Mouse (Mus musculus) embryonic facial prominence, embryonic 13.5 days (tissue): Measurements from ENCODE around the gene Acbd4. TPM values are rescaled to one million over a fixed set of nuclear protein-coding genes. Genes with fewer than 3 reads are reported as not detected.

Experiments used
- ATAC-seq: fragments of 200-750 bp; cut with Nextera tagmentation; 2 replicates; pipeline ENCODE4 v1.8.0; 2017; ENCODE audit warnings: low read depth; ENCODE audit not compliant: insufficient number of reproducible peaks, insufficient read depth, low FRiP score, low TSS enrichment
- H3K27ac ChIP-seq: fragments of 300-500 bp; sonication (generic); 2 replicates; pipeline ENCODE4 v1.5.1; 2015; ENCODE audit warnings: moderate library complexity, mild to moderate bottlenecking, inconsistent platforms
- H3K27me3 ChIP-seq: fragments of 300-500 bp; sonication (generic); 2 replicates; pipeline ENCODE4 v1.6.1; 2015; ENCODE audit warnings: mild to moderate bottlenecking, inconsistent platforms
- H3K36me3 ChIP-seq: fragments of 300-500 bp; sonication (generic); 2 replicates; pipeline ENCODE4 v1.6.1; 2015; ENCODE audit warnings: mild to moderate bottlenecking, inconsistent platforms
- H3K4me1 ChIP-seq: fragments of 300-500 bp; sonication (generic); 2 replicates; pipeline ENCODE4 v1.6.1; 2015; ENCODE audit warnings: inconsistent platforms
- H3K4me2 ChIP-seq: fragments of 300-500 bp; sonication (generic); 2 replicates; pipeline ENCODE4 v1.6.1; 2015; ENCODE audit warnings: moderate library complexity, mild to moderate bottlenecking, inconsistent platforms
- H3K4me3 ChIP-seq: fragments of 300-500 bp; sonication (generic); 2 replicates; pipeline ENCODE4 v1.5.1; 2015; ENCODE audit warnings: mild to moderate bottlenecking, inconsistent platforms
- H3K9ac ChIP-seq: fragments of 300-500 bp; sonication (generic); 2 replicates; pipeline ENCODE4 v1.6.1; 2015; ENCODE audit warnings: mild to moderate bottlenecking, inconsistent platforms
- H3K9me3 ChIP-seq: fragments of 300-500 bp; sonication (generic); 2 replicates; pipeline ENCODE4 v1.6.1; 2016; ENCODE audit warnings: inconsistent platforms
- WGBS: fragments of 180-500 bp; shearing (Covaris S2); methylation state at CpG from one replicate; pipeline ENCODE4 v1.1.7; 2015; ENCODE audit warnings: mixed read lengths; 5-methylcytosine and 5-hydroxymethylcytosine counted together
- polyA plus RNA-seq: library from polyadenylated mRNA; unstranded; fragments of >200 nt; fragmentation: Nextera tagmentation; extraction: Ambion mirVana; gene quantifications from 2 replicates; pipeline ENCODE4 v1.2.1, GENCODE M21; 2015

Gene Acbd4
- polyA plus RNA-seq, 1 experiment from 2014 or later: 17.4 TPM

DNA sequence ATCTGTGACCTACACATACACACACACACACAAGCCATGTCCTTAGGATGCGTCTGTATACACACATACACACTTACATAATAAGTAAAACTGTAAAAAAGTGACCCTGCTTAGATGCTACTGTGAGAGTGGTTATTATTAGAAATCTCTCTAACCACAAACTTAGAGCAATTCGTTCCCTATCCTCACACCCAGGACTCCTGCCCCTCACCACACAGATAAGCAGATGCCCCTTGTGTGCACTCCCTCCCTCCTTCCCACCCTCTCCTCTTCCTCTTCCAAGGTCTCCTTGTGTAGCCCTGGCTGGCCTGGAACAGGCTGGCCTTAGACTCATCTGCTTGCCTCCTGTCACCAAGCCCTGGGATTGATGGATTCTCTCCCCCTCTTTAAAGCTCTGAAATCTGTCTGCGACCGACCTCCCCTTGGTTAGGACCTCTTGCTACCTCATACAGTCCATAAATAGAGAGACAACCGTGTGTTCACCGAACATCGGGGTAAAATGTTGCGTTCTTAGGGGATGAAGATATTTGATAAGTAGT lies 34.6 kb downstream of the Acbd4 start:
- H3K4me2 ChIP-seq: no peak overlapping the region
- WGBS: 88% methylated on average over 8 of the region's 8 CpGs
- no peaks in the 10 kb centered on the region for H3K27me3 ChIP-seq
- no peaks in the 10 kb centered on the region for H3K9me3 ChIP-seq
- no peak overlapping the region for H3K4me3 ChIP-seq
- H3K27ac ChIP-seq: no peak overlapping the region
- peaks cover 21% of the 10 kb centered on the region for H3K36me3 ChIP-seq
- ATAC-seq: no peak
- H3K4me1 ChIP-seq: peaks cover 34% of the 10 kb centered on the region
- no peak overlapping the region for H3K9ac ChIP-seq

DNA sequence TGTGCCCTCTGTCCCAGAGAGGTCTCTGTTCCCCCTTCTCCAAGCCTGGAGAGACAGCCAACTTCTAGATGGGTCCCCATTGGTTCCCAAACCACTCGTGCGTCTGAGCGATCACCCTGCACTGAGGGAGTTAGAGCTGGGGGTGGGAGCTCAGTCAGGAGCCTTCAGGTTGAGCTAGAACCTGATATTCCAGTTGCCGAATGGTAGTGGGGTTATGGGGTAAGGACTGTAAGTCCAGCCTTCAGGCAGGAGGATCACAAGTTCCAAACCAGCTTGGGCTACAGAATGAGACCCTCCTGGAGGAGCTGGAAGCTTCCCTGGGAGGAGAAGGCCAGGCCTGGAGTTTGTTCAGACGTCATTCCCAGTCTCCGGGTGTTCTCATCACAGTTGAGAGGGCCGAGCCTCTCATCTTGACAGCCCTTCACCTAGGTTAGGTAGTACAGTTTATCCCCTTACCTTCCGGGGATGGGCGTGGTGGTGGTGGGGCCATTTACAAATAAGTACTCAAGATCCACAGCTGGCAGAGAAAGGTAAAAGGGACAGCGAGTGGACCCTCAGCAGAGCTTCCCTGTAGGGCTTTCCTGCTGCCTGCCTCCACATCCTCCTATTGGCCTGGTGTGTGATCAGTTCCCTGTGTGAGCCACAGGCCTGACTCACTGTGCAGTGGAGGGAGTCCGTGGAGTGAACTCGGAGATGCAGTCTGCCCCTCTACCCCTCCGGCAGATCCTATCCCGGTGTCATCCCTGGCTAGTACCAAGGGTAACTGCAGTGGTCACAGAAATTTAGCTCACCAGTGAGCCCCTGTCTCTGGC lies 38.7 kb downstream of the Acbd4 start:
- no peak for ATAC-seq
- H3K4me2 ChIP-seq: no peak overlapping the region
- no peaks in the 10 kb centered on the region for H3K9me3 ChIP-seq
- H3K27me3 ChIP-seq: no peaks in the 10 kb centered on the region
- H3K9ac ChIP-seq: no peak overlapping the region
- peaks cover 45% of the 10 kb centered on the region for H3K4me1 ChIP-seq
- 72% methylated on average over 14 of the region's 14 CpGs for WGBS
- H3K4me3 ChIP-seq: no peak overlapping the region
- peaks cover 21% of the 10 kb centered on the region for H3K36me3 ChIP-seq
- H3K27ac ChIP-seq: peak overlapping the region; percentile 91

DNA sequence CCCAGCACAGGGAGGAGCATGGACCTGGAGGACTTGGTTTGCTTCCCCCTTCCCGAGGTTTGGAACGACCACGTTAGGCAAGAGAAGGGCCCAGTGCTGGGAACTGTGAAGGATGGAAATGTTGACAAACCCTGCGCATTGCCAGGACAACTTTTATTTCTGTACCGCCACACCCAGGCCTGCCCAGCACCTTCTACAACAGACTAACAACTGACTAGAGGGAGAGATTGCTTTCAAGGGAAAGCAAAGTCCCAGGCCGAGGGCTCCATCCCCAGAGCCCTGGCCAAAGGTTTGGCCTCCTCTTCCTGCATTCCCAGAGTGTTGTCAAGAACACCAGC lies 39.2 kb downstream of the Acbd4 start:
- H3K4me2 ChIP-seq: no peak overlapping the region
- H3K9ac ChIP-seq: peak overlapping the region; percentile 36; the same call in 1 of the 2 replicates
- no peak for ATAC-seq
- no peaks in the 10 kb centered on the region for H3K9me3 ChIP-seq
- 43% methylated on average over 6 of the region's 6 CpGs for WGBS
- H3K36me3 ChIP-seq: peaks cover 21% of the 10 kb centered on the region
- H3K4me3 ChIP-seq: no peak overlapping the region
- H3K27me3 ChIP-seq: no peaks in the 10 kb centered on the region
- H3K27ac ChIP-seq: peak overlapping the region; percentile 91
- H3K4me1 ChIP-seq: peaks cover 42% of the 10 kb centered on the region

DNA sequence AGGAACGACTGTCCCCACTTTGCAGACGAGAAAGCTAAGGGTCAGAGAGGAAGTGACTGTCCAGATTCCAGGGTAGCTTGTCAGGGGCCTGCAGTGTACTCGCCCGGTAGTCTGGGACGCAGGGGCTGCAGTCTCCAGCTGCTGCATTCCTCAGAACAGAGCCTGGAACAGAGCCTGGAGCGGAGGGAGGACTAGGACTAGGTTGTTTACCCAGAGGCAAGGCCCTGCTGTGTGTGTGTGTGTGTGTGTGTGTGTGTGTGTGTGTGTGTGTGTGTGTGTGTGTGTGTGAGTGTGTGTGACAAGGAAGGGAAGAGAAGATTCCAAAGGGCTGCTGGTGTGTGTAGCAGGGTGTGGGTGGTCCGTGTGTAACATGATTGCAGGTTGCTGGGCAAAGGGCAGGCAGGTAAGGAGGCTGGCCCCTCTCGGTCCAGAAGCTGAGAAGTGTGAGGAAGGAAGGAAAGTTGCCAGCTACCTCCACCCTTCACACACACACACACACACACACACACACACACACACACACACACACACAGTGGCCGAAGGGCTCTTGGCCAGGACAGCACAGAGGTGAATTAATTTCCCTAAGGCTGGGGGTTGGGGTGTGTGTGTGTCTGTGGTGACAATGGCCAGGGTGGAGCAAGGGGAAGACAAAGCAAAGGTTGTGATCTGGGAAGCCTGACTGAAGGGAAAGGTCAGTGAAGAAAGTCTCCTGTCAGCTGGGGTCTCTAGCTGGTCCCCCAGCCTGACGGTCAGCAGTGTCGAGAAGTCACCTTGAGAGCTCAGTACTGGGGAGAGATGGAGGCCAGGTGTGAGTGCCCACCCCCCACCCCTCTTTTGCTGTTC lies 39.8 kb downstream of the Acbd4 start:
- ATAC-seq: no peak
- Histone ChIP-seq H3K4me1 (peaks cover 39% of the 10 kb centered on the region), H3K9ac (peak overlapping the region; percentile 36; the same call in 1 of the 2 replicates), H3K27ac (peak overlapping the region; percentile 91), H3K4me2 (0 out of 2 replicates have a peak overlapping the region, but pooled peaks have one; percentile 57), H3K9me3 (no peaks in the 10 kb centered on the region), H3K4me3 (no peak overlapping the region), H3K27me3 (no peaks in the 10 kb centered on the region), H3K36me3 (peaks cover 21% of the 10 kb centered on the region)
- WGBS: 21% methylated on average over 11 of the region's 11 CpGs

DNA sequence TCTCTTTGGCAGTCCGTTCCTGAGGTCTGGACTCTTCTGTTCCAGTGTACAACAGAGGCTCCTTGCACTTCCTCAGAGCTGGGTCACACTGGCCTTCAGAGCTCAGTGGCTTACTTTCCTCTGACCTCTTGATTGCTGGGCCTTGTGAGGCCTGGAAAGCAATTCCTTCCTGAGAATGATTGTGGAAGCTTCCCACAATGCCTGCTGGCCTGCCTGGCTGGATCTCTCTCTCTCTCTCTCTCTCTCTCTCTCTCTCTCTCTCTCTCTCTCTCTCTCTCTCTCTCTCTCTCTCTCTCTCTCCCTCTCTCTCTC lies 40.4 kb downstream of the Acbd4 start:
- Histone ChIP-seq H3K27ac (peak overlapping the region; percentile 91), H3K27me3 (no peaks in the 10 kb centered on the region), H3K4me3 (no peak overlapping the region), H3K4me2 (peak overlapping the region; percentile 57; the same call in 1 of the 2 replicates), H3K4me1 (peaks cover 38% of the 10 kb centered on the region), H3K9ac (peak overlapping the region; percentile 12; the same call in 1 of the 2 replicates), H3K36me3 (peaks cover 21% of the 10 kb centered on the region), H3K9me3 (no peaks in the 10 kb centered on the region)
- ATAC-seq: no peak
- 35% methylated on average over 1 of the region's 1 CpGs for WGBS

DNA sequence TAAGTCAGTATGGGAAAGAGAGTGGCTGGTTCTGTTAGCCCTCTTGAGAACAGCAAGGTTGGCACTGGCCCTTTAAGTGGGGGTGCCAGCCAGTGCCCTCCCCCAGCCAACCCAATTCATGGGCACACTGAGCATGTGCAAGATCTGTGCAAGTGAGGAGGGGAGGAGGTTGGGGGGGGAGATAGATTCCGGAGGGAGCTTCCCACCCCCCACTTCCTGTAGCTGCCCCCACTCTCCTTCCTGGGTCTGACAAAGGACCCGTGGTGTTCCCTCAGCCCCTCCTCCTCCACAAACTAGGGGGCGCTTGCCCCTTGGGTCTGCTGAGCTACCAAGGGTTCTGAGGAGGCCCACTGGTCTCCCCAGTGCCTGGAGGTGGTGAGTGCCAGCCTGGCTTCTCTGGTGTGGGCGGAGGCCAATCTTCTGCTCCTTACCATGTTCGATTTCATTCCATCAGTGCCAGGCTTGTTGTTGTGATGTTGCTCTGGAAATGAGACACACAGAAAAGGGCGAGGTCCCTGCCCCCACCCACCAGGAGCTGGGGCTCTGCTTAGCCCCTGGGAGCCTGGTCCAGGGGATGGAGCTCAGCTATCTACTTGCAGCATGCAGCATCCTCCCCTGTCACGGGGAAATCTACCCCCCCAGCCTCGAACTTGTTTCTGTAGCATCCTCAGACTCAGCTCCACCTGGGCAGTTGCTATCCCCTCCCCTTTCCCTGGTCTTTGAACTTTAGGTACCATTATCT lies 41.1 kb downstream of the Acbd4 start:
- H3K4me2 ChIP-seq: peak overlapping the region; percentile 57

DNA sequence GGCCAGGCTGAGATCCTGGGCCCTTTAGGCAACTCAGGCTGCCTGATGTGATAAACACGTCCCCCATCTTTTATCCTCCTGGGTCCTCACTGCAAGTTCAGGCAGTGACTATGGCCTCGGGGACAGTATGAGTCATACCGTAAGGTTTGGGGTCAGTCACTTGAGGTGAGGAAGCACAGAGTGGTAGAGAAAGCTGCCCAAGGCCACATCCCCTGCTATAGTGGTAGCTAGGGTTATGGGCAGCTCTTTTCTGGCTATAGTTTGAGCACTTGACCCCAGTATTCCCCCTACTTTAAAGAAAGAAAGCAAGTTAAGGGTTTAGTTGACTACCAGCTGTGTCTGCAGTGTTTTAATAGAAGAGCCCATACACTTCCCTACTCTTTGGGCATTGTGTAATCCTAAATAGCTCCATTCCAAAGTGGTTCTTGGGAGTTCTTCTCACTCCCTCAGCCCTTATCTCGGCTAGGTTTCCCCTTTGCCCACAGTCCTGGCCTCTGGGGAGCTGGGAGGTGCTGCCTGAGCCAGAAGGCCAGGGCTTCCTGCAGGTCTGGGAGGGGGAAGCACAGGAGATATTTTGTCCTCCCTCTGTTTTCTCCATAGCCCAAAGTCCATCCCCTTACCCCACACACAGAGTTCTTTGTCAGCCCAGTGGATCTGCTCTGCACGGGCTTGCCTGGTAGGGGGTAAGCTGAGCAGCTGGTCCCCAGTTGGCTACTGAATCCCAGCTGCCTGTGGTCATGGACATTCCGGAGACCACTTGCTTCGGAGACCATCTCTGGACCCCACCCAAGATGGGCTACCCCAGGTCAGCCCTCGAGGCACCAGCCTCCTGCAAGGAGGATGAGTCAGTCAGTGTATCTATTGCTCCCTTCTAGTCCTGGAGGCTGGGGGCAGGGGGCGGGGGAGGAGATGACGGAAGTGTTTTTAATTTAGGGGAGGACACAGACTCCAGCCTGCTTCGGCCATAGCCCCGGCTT lies 43.1 kb downstream of the Acbd4 start:
- Histone ChIP-seq H3K27ac (peak overlapping the region; percentile 34; the same call in 1 of the 2 replicates), H3K4me1 (peaks cover 38% of the 10 kb centered on the region)
- ATAC-seq: no peak

More for the DNA sequence above, 41.1 kb downstream of the Acbd4 start:
- Histone ChIP-seq H3K4me3 (peak overlapping the region; percentile 35), H3K4me1 (peaks cover 38% of the 10 kb centered on the region), H3K36me3 (peaks cover 21% of the 10 kb centered on the region), H3K27ac (peak overlapping the region; percentile 91), H3K9ac (peak overlapping the region; percentile 66), H3K9me3 (no peaks in the 10 kb centered on the region), H3K27me3 (no peaks in the 10 kb centered on the region)
- 15% methylated on average over 8 of the region's 8 CpGs for WGBS
- peak; percentile 80 for ATAC-seq

DNA sequence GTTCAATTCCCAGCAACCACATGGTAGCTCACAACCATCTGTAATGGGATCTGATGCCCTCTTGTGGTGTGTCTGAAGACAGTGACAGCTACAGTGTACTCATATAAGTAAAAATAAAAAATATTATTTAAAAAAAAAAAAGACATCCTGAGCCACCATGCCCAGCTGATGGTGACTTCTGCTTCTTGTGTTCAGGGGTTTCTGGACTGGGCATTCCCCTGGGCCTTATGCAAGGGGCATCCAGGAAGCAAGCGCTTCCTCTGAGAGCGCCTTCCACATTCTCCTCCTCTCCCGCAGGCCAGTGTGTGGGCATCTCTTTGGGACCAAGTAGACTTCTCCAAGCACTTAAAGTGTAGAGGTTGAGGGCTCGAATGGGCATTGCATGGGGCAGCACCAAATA lies 44.9 kb downstream of the Acbd4 start:
- no peaks in the 10 kb centered on the region for H3K36me3 ChIP-seq
- ATAC-seq: no peak
- H3K4me3 ChIP-seq: no peak overlapping the region

More for the DNA sequence above, 43.1 kb downstream of the Acbd4 start:
- no peaks in the 10 kb centered on the region for H3K27me3 ChIP-seq
- no peak overlapping the region for H3K4me3 ChIP-seq
- no peak overlapping the region for H3K4me2 ChIP-seq
- WGBS: 24% methylated on average over 12 of the region's 12 CpGs
- no peak overlapping the region for H3K9ac ChIP-seq
- H3K9me3 ChIP-seq: no peaks in the 10 kb centered on the region
- peaks cover 3% of the 10 kb centered on the region; the same call in 1 of the 2 replicates for H3K36me3 ChIP-seq

DNA sequence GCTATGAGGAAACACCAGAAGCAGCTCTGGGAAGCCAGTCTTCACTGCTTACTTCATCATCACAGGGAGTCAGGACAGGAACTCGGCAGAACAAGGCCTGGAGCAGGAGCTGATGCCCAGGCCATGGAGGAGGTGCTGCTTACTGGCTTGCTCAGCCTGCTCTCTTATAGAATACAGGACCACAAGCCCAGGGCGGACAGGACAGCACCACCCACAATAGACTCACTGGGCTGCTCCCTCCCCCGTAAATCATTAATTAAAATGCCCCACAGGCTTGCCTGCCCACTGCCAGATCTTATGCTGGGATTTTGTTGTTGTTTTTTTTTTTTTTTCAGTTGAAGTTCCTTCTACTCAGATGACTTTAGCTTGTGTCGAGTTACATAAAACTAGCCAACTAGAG lies 46.3 kb downstream of the Acbd4 start:
- Histone ChIP-seq H3K4me1 (peaks cover 18% of the 10 kb centered on the region), H3K4me3 (no peak overlapping the region), H3K4me2 (no peak overlapping the region), H3K27ac (no peak overlapping the region), H3K9me3 (no peaks in the 10 kb centered on the region), H3K36me3 (no peaks in the 10 kb centered on the region), H3K27me3 (no peaks in the 10 kb centered on the region), H3K9ac (no peak overlapping the region)
- WGBS: 71% methylated on average over 4 of the region's 4 CpGs
- no peak for ATAC-seq

More for the DNA sequence above, 44.9 kb downstream of the Acbd4 start:
- no peak overlapping the region for H3K9ac ChIP-seq
- H3K4me2 ChIP-seq: no peak overlapping the region
- WGBS: 89% methylated on average over 4 of the region's 4 CpGs
- no peaks in the 10 kb centered on the region for H3K27me3 ChIP-seq
- no peaks in the 10 kb centered on the region for H3K9me3 ChIP-seq
- no peak overlapping the region for H3K27ac ChIP-seq
- peaks cover 31% of the 10 kb centered on the region for H3K4me1 ChIP-seq

DNA sequence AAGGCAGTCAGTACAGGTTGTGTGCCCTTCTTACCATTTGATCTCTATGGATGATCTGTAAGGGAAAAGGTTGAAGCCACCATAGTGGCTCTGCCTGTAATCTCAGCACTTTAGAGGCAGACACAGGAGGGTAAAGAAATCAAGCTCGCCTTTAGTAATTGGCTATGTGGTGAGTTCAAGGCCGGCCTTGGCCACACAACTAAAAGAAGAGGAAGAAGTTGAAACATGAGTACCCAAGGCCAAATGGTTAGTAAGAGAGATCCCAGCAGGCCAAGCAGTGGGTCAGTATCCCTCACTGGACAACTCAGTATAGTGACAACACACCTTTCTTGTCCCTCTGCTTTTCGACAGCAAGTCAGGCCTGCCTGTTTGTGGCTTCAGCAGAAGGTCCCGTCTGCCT lies 48.3 kb downstream of the Acbd4 start:
- no peak overlapping the region for H3K9ac ChIP-seq
- H3K4me2 ChIP-seq: no peak overlapping the region
- no peaks in the 10 kb centered on the region for H3K36me3 ChIP-seq
- H3K27ac ChIP-seq: no peak overlapping the region
- ATAC-seq: no peak
- H3K4me3 ChIP-seq: no peak overlapping the region
- no peaks in the 10 kb centered on the region for H3K9me3 ChIP-seq
- WGBS: 92% methylated on average over 4 of the region's 4 CpGs
- H3K27me3 ChIP-seq: no peaks in the 10 kb centered on the region
- H3K4me1 ChIP-seq: peaks cover 5% of the 10 kb centered on the region
